Mouse (Mus musculus) myocyte (in vitro differentiated cells): ENCODE measurements around the gene Pirb.

Experiments used
- MAX ChIP-seq: IDR thresholded peaks from one replicate; pipeline ENCODE4 v1.6.1; 2011; ENCODE audit warnings: low read depth, mild to moderate bottlenecking, control low read depth
- POLR2A ChIP-seq: IDR thresholded peaks from one replicate; pipeline ENCODE4 v1.6.1; 2011; ENCODE audit warnings: low read depth, mild to moderate bottlenecking, control low read depth, moderate library complexity; ENCODE audit not compliant: insufficient read length
- REST ChIP-seq: IDR thresholded peaks from one replicate; pipeline ENCODE4 v1.6.1; 2011; ENCODE audit warnings: mild to moderate bottlenecking, control low read depth, moderate library complexity; ENCODE audit not compliant: insufficient read depth, insufficient read length

DNA sequence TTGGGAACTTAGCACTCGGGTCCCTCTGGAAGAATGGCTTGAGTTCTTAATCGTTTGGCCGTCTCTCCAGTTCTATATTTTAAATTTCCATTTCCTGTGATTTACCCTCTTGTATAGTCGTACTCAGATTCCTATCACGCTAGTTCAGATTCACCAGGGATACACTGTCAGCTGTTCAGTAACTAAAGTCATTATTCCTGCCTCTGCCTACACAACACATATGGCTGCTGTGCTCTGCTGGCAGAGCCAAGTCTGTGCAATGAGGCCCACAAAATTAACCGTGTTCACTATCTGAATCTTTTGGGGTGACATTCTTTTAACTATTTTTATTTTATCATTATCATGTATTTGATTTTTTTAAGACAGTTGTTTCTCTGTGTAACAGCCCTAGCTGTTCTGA lies 21.7 kb downstream of the Pirb start:
- TF ChIP-seq POLR2A (no peak), REST (no peak), MAX (no peak)
